Mouse (Mus musculus): ENCODE results near the gene Slc35c1.

DNA sequence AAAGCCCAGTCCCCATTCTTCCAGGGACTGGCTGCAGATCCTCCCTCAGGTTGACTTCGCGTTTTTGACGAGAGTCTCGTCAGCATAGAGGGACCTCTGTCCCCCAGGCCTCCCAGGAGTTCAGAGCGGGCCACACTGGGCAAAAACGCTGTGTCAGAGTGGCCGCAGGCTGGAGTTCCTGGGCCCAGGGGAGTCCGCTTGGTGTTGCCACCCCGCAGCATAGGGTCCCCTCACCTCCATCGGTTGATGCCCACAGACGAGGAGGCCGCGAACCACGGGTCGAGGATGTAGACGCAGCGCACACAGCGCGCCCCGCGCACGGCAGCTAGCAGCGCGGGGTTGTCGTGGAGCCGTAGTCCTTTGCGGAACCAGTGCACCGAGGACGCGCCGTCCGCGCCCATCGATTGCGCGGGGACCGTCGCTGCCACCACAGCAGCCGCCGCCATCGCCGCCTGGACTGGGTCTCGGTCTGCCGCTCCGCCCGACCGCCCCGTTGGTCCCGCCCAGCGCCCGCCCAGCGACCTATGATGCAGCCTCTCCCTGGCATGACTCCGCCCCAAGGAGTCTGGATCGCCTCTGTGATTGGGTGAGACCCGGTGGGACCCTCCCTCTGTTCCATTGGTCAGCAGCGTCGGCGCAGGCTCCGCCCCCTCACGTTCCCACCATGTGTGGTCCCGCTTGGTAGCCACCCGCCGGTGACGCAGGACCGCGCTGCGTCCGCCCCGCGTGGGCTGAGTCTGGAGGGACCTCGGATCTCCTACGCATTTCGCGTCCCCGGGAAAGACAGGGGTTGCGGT lies 26.6 kb downstream of the Slc35c1 start, which contains the start of gene Cry2:
- TF ChIP-seq GATA1 (IDR thresholded peaks at IDR 0.05; ENCODE audit: low read length) (no peak), TAL1 (IDR thresholded peaks at IDR 0.05; ENCODE audit: low read length) (no peak)

Data from erythroblast, embryonic 14.5 days (primary cell).